Mouse (Mus musculus): Measurements from ENCODE around the gene Gkap1.

- no peak for TF ChIP-seq CTCF (IDR thresholded peaks at IDR 0.05; ENCODE audit: low read depth)
- TF ChIP-seq EP300 (IDR thresholded peaks at IDR 0.05; ENCODE audit: low read depth): no peak
These were observed 39.5 kb upstream of the Gkap1 start for GRCm38 (mm10) chr13:58314991-58315390.
